Mouse (Mus musculus) heart, embryonic 15.5 days (tissue): Measurements from ENCODE around the gene Il1b. TPM values are rescaled to one million over a fixed set of nuclear protein-coding genes. Genes with fewer than 3 reads are reported as not detected.

ENCODE experiments used
- ATAC-seq: fragments of 200-750 bp; cut with Nextera tagmentation; replicated peaks from 2 replicates; pipeline ENCODE4 v1.8.0; 2017; ENCODE audit warnings: low read depth, moderate TSS enrichment; ENCODE audit not compliant: insufficient number of reproducible peaks, insufficient read depth, low FRiP score
- H3K27ac ChIP-seq: fragments of 300-500 bp; sonication (generic); 2 replicates; pipeline ENCODE4 v1.5.1; 2015; ENCODE audit warnings: mild to moderate bottlenecking, inconsistent platforms
- H3K27me3 ChIP-seq: fragments of 300-500 bp; sonication (generic); 2 replicates; pipeline ENCODE4 v1.6.1; 2015; ENCODE audit warnings: inconsistent platforms
- H3K36me3 ChIP-seq: fragments of 300-500 bp; sonication (generic); 2 replicates; pipeline ENCODE4 v1.6.1; 2015; ENCODE audit warnings: mild to moderate bottlenecking, inconsistent platforms
- H3K4me1 ChIP-seq: fragments of 300-500 bp; sonication (generic); replicated peaks from 2 replicates; pipeline ENCODE4 v1.6.1; 2015; ENCODE audit warnings: inconsistent platforms
- H3K4me2 ChIP-seq: fragments of 300-500 bp; sonication (generic); 2 replicates; pipeline ENCODE4 v1.6.1; 2015; ENCODE audit warnings: inconsistent platforms, mild to moderate bottlenecking, moderate library complexity
- H3K4me3 ChIP-seq: fragments of 300-500 bp; sonication (generic); 2 replicates; pipeline ENCODE4 v1.5.1; 2015; ENCODE audit warnings: mild to moderate bottlenecking, inconsistent platforms
- H3K9ac ChIP-seq: fragments of 300-500 bp; sonication (generic); 2 replicates; pipeline ENCODE4 v1.6.1; 2015; ENCODE audit warnings: mild to moderate bottlenecking, inconsistent platforms
- H3K9me3 ChIP-seq: fragments of 300-500 bp; sonication (generic); replicated peaks from 2 replicates; pipeline ENCODE4 v1.6.1; 2016; ENCODE audit warnings: inconsistent platforms
- whole genome bisulfite sequencing: fragments of 180-500 bp; shearing (Covaris S2); methylation state at CpG from one replicate; pipeline ENCODE4 v1.1.7; 2015; ENCODE audit warnings: mixed read lengths; 5-methylcytosine and 5-hydroxymethylcytosine counted together
- polyA plus RNA-seq: library from polyadenylated mRNA; unstranded; fragments of >200 nt; fragmentation: Nextera tagmentation; extraction: Ambion mirVana; gene quantifications from 2 replicates; pipeline ENCODE4 v1.2.1, GENCODE M21; 2015

Gene Il1b
- polyA plus RNA-seq, result 0.39 and 0.51 TPM in 2 replicates

DNA sequence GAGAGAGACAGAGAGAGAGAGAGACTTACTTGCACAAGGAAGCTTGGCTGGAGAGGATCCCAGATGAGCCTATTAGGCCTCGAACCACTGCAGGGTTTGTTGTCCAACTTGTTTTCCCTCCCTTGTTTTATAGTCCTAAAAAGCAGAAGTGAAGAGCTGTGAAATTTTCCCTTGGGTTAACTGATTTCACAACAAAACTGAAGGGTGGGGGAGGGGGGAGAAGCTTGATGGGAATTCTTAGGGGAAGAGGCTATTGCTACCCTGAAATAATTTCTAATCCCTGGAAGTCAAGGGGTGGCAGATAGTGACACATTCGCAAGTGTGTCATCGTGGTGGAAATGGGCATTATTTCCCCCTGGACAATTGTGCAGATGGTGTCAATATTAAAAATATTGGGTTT, at the start of gene Il1b:
Il1b (minus strand) TSS at position 101 of the 400 bp plus-strand sequence.
- Histone ChIP-seq H3K4me2 (no peak within 1 kb of the TSS), H3K4me1 (no peaks in the 10 kb centered on the region), H3K27ac (no peak within 1 kb of the TSS), H3K4me3 (no peak within 1 kb of the TSS), H3K36me3 (no peaks in the 10 kb centered on the region), H3K9me3 (no peaks in the 10 kb centered on the region), H3K9ac (no peak within 1 kb of the TSS), H3K27me3 (no peaks in the 10 kb centered on the region)
- WGBS, result 78% methylated on average over 3 of the region's 3 CpGs
- ATAC-seq, result no peak

DNA sequence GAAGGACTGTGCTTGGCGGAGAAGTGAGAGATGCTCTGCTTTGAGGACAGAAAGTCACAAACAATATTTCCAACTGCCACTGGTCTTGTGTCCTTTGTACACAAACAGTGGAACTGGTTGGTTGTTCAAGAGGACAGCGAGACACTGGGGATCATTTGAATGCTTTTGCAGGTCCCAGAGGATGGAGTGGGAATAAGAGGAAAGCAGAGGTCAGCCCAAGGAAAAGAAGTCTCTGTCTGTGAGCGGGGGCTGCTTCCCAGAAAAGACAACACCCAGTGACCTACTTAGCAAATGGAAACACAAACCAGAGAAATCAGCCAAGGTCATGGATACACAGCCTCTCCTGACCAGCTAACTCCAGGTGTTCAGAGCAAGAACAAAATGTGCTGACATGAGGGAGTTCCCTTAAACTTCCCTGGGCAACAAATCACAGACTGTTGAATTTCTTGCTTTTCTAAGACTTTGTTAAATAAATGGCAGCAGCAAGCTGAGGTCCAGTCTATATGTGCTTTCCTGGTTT, 48.5 kb upstream of the Il1b start:
- Histone ChIP-seq H3K27ac (no peak overlapping the region), H3K4me3 (no peak overlapping the region), H3K36me3 (no peaks in the 10 kb centered on the region), H3K9me3 (no peaks in the 10 kb centered on the region), H3K9ac (no peak overlapping the region), H3K27me3 (no peaks in the 10 kb centered on the region), H3K4me1 (no peaks in the 10 kb centered on the region), H3K4me2 (no peak overlapping the region)
- no peak for ATAC-seq
- 84% methylated on average over 3 of the region's 3 CpGs for WGBS

DNA sequence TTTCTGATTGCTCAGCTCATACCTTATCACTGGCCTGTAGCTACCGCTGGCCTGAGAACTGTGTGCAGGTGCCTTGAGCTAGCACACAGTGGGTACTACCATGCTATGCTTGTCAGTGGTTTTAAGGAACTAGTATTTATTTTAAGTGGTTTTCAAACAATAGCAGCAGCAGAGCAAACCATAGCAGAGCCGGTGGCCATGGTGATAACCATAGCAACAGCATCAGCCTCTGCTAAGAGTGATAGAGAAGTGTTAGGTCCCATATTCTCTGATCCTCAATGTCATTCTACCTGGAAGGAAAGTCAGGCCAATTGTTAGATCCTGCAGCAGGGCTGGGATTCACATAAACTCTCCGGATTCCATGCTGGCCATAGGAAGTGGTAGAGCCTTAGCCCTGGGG, 43.7 kb upstream of the Il1b start:
- ATAC-seq, result no peak
- 82% methylated on average over 3 of the region's 3 CpGs for WGBS
- H3K9ac ChIP-seq, result no peak overlapping the region

DNA sequence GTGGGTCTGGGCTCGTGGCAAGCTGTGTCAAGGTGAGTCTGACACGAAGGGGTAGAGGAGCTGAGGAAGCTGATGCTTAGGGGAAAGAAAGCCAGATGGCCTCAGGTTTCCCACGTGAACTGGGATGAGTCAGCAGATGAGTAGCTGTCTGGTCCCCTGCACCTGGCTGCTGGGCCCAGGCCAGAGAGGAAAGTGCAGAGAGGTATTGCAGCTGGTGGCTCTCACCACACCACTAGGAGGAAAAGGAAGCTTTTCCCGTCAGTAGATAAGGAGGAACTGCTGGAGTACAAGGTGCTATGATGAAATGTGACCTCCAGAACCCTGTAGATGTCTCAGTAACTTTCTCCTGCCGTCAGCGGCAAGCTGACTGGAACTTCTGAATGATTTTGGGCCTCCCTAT, 42.5 kb upstream of the Il1b start:
- no peak overlapping the region for H3K4me3 ChIP-seq
- 39% methylated on average over 6 of the region's 6 CpGs for WGBS
- no peak for ATAC-seq

More for the DNA sequence above, 43.7 kb upstream of the Il1b start:
- Histone ChIP-seq H3K4me1 (no peaks in the 10 kb centered on the region), H3K4me2 (no peak overlapping the region), H3K27ac (no peak overlapping the region), H3K9me3 (no peaks in the 10 kb centered on the region), H3K4me3 (no peak overlapping the region), H3K36me3 (no peaks in the 10 kb centered on the region), H3K27me3 (no peaks in the 10 kb centered on the region)

DNA sequence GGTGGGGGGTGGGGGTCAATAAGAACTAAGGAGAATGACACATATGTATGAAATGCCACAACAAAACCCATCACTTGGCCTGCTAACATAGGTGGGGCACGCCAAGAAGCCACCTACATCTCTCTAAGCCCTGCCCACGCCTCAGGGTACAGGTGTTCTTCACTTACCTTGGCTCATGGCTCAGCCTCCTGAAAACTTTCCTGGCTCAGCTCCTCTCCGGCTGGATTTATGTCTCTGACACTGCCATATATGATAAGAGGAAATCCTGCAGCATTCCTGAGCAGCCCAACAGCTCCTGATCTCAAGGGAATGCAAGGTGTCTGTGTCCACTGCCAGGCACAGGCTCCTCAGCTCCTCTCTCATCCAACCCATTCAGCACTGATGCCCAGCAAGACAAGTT, 40.7 kb upstream of the Il1b start:
- Histone ChIP-seq H3K9me3 (no peaks in the 10 kb centered on the region), H3K4me1 (no peaks in the 10 kb centered on the region), H3K4me3 (no peak overlapping the region), H3K4me2 (no peak overlapping the region), H3K36me3 (no peaks in the 10 kb centered on the region), H3K27ac (no peak overlapping the region), H3K27me3 (no peaks in the 10 kb centered on the region), H3K9ac (no peak overlapping the region)
- ATAC-seq, result no peak
- 58% methylated on average over 3 of the region's 3 CpGs for WGBS

More for the DNA sequence above, 42.5 kb upstream of the Il1b start:
- H3K4me1 ChIP-seq, result no peaks in the 10 kb centered on the region
- H3K36me3 ChIP-seq, result no peaks in the 10 kb centered on the region
- no peaks in the 10 kb centered on the region for H3K9me3 ChIP-seq
- H3K4me2 ChIP-seq, result no peak overlapping the region
- no peak overlapping the region for H3K27ac ChIP-seq
- H3K9ac ChIP-seq, result no peak overlapping the region
- H3K27me3 ChIP-seq, result no peaks in the 10 kb centered on the region

DNA sequence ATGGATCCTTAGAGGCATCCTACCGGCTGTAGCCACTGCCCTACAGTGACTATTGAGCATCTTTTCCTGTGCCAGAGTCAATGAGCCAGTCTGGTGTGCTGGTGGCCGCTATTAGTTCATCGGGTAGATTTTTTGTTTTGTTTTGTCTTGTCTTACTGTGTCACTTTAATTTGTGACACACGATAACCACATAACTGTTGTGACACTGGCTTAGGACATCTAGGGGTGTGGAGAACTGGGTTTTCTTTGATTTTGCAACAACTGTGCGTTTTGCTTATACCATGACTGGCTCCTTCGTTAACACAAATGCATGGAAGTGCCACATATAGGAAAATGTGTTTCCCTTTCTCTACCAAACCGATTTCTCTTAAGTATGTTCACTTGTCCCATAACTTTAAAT, 39.4 kb upstream of the Il1b start:
- no peak overlapping the region for H3K4me2 ChIP-seq
- no peaks in the 10 kb centered on the region for H3K4me1 ChIP-seq
- ATAC-seq, result no peak
- H3K27me3 ChIP-seq, result no peaks in the 10 kb centered on the region
- no peak overlapping the region for H3K27ac ChIP-seq
- no peaks in the 10 kb centered on the region for H3K36me3 ChIP-seq
- 80% methylated on average over 7 of the region's 7 CpGs for WGBS
- no peak overlapping the region for H3K9ac ChIP-seq
- no peak overlapping the region for H3K4me3 ChIP-seq
- no peaks in the 10 kb centered on the region for H3K9me3 ChIP-seq

DNA sequence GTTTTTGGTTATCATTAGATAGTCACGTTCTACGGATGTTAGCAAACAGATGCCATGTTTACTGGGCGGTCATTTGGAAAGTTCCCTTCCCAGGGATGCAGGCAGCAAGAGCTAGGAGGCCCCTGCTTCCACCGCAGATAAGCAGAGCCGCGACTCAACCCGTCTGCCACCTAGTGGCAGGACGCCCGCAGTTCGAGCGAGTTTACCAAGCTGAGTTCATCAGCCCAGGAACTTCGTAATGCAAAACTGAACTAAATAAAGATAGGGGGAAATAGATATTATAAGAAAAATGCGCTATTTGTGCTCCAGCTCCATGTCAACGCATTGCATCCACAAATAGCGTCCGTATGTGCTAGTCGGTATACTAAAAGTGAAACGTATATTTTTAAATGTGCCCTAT, 37.5 kb upstream of the Il1b start:
- WGBS, result 9% methylated on average over 18 of the region's 18 CpGs
- H3K27me3 ChIP-seq, result no peaks in the 10 kb centered on the region
- 0 out of 2 replicates have a peak overlapping the region, but pooled peaks have one; percentile 19 for H3K4me2 ChIP-seq
- H3K36me3 ChIP-seq, result no peaks in the 10 kb centered on the region
- H3K9me3 ChIP-seq, result no peaks in the 10 kb centered on the region
- H3K9ac ChIP-seq, result no peak overlapping the region
- no peak overlapping the region for H3K27ac ChIP-seq
- H3K4me3 ChIP-seq, result no peak overlapping the region
- no peaks in the 10 kb centered on the region for H3K4me1 ChIP-seq
- no peak for ATAC-seq

DNA sequence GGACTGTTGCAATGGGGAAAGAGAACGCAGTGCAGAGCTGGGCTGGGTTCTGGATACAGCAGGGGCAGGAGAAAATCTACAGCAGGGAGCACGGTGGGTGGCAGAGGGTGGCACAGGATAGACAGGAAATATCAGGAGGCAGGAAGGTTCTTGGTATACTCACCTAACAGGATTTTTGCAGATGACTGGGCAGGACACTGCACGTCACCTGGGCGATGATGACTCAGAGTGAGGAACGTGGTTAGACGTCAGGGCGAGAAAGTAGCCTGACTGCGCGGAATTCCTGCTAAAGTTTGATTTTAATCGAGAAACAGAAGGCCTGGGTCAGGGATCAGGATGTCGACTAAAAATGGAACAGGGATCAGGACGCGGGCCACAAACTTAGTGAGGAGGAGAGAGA, 36.7 kb upstream of the Il1b start:
- Histone ChIP-seq H3K4me1 (no peaks in the 10 kb centered on the region), H3K4me3 (no peak overlapping the region), H3K36me3 (no peaks in the 10 kb centered on the region), H3K4me2 (no peak overlapping the region), H3K27me3 (no peaks in the 10 kb centered on the region), H3K27ac (no peak overlapping the region), H3K9me3 (no peaks in the 10 kb centered on the region), H3K9ac (no peak overlapping the region)
- no peak for ATAC-seq
- WGBS, result 90% methylated on average over 13 of the region's 13 CpGs

DNA sequence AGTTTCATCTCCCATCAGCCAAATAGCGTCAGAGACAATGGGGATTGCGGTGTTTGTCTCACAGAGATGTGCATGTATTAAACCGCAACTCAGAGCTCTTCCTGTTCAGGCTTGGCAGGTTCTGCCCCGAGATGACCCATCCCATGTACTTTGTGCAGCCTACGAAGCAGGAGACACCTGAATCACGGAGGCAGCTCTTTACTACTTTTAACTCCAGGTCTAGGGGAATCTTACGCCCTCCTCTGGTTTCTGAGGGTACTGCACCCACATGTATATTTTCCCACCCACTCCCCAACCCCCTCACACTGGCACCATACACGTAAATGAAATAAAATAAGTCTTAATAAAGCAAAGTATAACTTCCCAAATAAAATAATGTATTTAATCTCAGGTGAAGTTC, 35.6 kb upstream of the Il1b start:
- WGBS, result 83% methylated on average over 8 of the region's 8 CpGs

DNA sequence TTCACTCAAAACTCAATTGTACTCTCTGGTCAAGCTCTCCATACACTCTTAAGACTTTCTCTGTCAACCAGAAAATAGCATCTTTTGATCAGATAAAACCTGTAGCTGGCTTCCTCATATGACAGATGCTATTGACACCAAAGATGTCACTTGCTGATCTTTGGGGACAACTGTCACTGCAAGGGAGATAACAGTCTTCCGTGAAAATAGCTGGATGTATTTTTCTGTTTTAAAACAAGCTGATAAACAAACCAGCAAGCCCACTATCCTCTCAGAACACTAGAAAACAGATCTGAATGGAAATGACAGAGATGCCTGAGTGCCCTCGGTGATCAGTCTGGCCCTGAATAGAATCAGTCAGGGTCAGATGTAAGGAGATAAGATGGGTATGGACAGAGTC, 32.8 kb upstream of the Il1b start:
- Histone ChIP-seq H3K9ac (no peak overlapping the region), H3K4me3 (no peak overlapping the region), H3K27ac (no peak overlapping the region), H3K9me3 (no peaks in the 10 kb centered on the region), H3K4me2 (no peak overlapping the region), H3K27me3 (no peaks in the 10 kb centered on the region), H3K36me3 (no peaks in the 10 kb centered on the region), H3K4me1 (no peaks in the 10 kb centered on the region)
- 73% methylated on average over 2 of the region's 2 CpGs for WGBS
- no peak for ATAC-seq

More for the DNA sequence above, 35.6 kb upstream of the Il1b start:
- Histone ChIP-seq H3K4me2 (no peak overlapping the region), H3K4me3 (no peak overlapping the region), H3K4me1 (no peaks in the 10 kb centered on the region), H3K9ac (no peak overlapping the region), H3K9me3 (no peaks in the 10 kb centered on the region), H3K27me3 (no peaks in the 10 kb centered on the region), H3K27ac (no peak overlapping the region), H3K36me3 (no peaks in the 10 kb centered on the region)
- no peak for ATAC-seq

DNA sequence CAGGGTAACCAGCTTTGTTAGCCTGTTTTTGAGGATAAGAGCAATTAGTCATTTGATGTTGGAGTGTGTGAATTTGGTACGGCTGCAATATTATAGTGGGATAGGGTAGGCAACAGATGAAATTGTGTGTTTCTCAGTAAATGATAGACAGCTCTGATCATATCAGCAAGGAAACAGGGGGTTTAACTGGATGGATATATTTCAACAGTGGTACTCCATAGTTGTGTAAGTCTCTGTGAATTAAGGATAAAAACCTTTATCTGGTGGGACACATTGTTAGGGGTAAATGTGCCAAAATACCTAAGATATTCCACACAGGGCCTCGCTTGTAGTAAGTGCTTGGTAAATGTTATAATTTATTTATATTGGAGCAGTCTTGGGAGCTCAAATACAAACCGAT, 31.4 kb upstream of the Il1b start:
- Histone ChIP-seq H3K9ac (no peak overlapping the region), H3K9me3 (no peaks in the 10 kb centered on the region), H3K36me3 (no peaks in the 10 kb centered on the region), H3K4me2 (no peak overlapping the region), H3K4me3 (no peak overlapping the region), H3K27ac (no peak overlapping the region), H3K27me3 (no peaks in the 10 kb centered on the region), H3K4me1 (no peaks in the 10 kb centered on the region)
- ATAC-seq, result no peak
- WGBS, result 57% methylated on average over 3 of the region's 3 CpGs

DNA sequence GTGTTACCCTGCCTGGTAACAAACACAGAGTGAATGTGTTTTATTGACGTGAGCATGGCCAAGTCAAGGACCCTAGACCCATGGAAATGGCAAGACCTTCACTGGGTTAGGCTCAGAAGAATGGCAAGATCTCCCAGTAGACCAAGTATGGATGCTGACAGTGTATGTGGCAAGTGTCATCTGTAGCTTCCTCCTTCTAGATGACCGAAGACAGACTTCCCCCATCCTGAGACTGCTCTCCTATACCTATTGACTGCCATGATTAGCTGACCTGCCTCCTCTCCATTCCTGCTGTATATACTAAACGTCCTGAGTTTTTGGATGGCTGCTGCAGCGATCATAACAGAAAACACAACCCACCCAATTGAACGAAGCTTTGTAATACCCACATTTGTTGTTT, 30.9 kb upstream of the Il1b start:
- Histone ChIP-seq H3K4me3 (no peak overlapping the region), H3K36me3 (no peaks in the 10 kb centered on the region), H3K4me2 (no peak overlapping the region), H3K27ac (no peak overlapping the region), H3K9ac (no peak overlapping the region), H3K4me1 (no peaks in the 10 kb centered on the region), H3K27me3 (no peaks in the 10 kb centered on the region), H3K9me3 (no peaks in the 10 kb centered on the region)
- no peak for ATAC-seq
- WGBS, result 80% methylated on average over 5 of the region's 5 CpGs
